Mouse (Mus musculus) kidney, embryonic 14.5 days (tissue): ENCODE measurements around the gene Opa3. TPM values are rescaled to one million over a fixed set of nuclear protein-coding genes. Genes with fewer than 3 reads are reported as not detected.

Source experiments
- ATAC-seq: fragments of 200-750 bp; cut with Nextera tagmentation; 2 replicates; pipeline ENCODE4 v1.8.0; 2017; ENCODE audit warnings: moderate number of reproducible peaks, mild to moderate bottlenecking, moderate TSS enrichment, moderate library complexity; ENCODE audit not compliant: low FRiP score, low TSS enrichment
- H3K27ac ChIP-seq: fragments of 300-500 bp; sonication (generic); 2 replicates; pipeline ENCODE4 v1.5.1; 2014; ENCODE audit warnings: low read depth, mild to moderate bottlenecking, low read length, moderate library complexity, mixed read lengths
- H3K27me3 ChIP-seq: fragments of 300-500 bp; sonication (generic); 2 replicates; pipeline ENCODE4 v1.6.1; 2014; ENCODE audit warnings: mild to moderate bottlenecking, low read length; ENCODE audit not compliant: control insufficient read depth, insufficient read depth
- H3K36me3 ChIP-seq: fragments of 300-500 bp; sonication (generic); 2 replicates; pipeline ENCODE4 v1.6.1; 2014; ENCODE audit warnings: low read length, mixed read lengths; ENCODE audit not compliant: control insufficient read depth, insufficient read depth
- H3K4me1 ChIP-seq: fragments of 300-500 bp; sonication (generic); 2 replicates; pipeline ENCODE4 v1.6.1; 2014; ENCODE audit warnings: low read length, mixed read lengths; ENCODE audit not compliant: control insufficient read depth, insufficient read depth
- H3K4me2 ChIP-seq: fragments of 300-500 bp; sonication (generic); replicated peaks from 2 replicates; pipeline ENCODE4 v1.6.1; 2014; ENCODE audit warnings: low read depth, mild to moderate bottlenecking, low read length
- H3K4me3 ChIP-seq: fragments of 300-500 bp; sonication (generic); 2 replicates; pipeline ENCODE4 v1.5.1; 2014; ENCODE audit warnings: mild to moderate bottlenecking, low read length
- H3K9ac ChIP-seq: fragments of 300-500 bp; sonication (generic); 2 replicates; pipeline ENCODE4 v1.6.1; 2014; ENCODE audit warnings: low read depth, mild to moderate bottlenecking, low read length, moderate library complexity
- H3K9me3 ChIP-seq: fragments of 300-500 bp; sonication (generic); 2 replicates; pipeline ENCODE4 v1.6.1; 2016; ENCODE audit warnings: low read length; ENCODE audit not compliant: control insufficient read depth
- WGBS: fragments of 180-500 bp; shearing (Covaris S2); extraction: QIAGEN DNeasy Blood & Tissue Kit; methylation state at CpG from one replicate; pipeline ENCODE4 v1.1.7; 2014; 5-methylcytosine and 5-hydroxymethylcytosine counted together
- polyA plus RNA-seq: library from polyadenylated mRNA; unstranded; fragments of >200 nt; fragmentation: Nextera tagmentation; extraction: Ambion mirVana; gene quantifications from 2 replicates; pipeline ENCODE4 v1.2.1, GENCODE M21; 2014

Opa3 gene
- polyA plus RNA-seq, 1 experiment from 2014 or later, result 44.6 TPM

DNA sequence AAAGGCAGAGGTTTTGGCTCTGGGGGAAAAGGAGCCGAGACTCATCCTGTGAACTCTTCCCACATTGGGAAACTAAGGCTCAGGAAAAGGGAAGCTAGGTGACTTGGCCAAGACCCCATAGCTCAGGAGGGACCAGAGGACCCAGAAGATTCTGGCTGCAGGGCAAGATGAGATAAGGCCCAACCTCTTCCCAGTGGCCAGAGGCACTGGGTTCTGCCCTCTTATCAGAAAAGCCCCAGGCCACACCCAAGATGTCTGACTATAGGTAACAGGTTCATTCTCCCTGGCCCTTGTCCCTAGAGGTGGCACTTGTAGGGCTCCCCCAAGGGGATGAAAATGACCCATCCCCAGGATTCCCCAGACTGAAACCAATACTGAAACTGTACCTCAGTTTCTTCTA lies 18.7 kb downstream of the Opa3 start:
- Histone ChIP-seq H3K36me3 (peaks cover 25% of the 10 kb centered on the region), H3K9me3 (no peaks in the 10 kb centered on the region), H3K27me3 (no peaks in the 10 kb centered on the region), H3K4me1 (no peaks in the 10 kb centered on the region), H3K27ac (no peak overlapping the region), H3K9ac (no peak overlapping the region), H3K4me3 (no peak overlapping the region), H3K4me2 (no peak overlapping the region)
- no peak for ATAC-seq
- 100% methylated on average over 1 of the region's 1 CpGs for WGBS

GRCm38 (mm10) chr7:19247511-19247910 lies 19.4 kb downstream of the Opa3 start:
- H3K9me3 ChIP-seq, result no peaks in the 10 kb centered on the region
- H3K9ac ChIP-seq, result no peak overlapping the region
- no peaks in the 10 kb centered on the region for H3K27me3 ChIP-seq
- no peak overlapping the region for H3K4me3 ChIP-seq
- H3K4me2 ChIP-seq, result no peak overlapping the region
- H3K27ac ChIP-seq, result no peak overlapping the region
- 79% methylated on average over 2 of the region's 2 CpGs for WGBS
- no peak for ATAC-seq
- peaks cover 25% of the 10 kb centered on the region for H3K36me3 ChIP-seq
- H3K4me1 ChIP-seq, result no peaks in the 10 kb centered on the region

DNA sequence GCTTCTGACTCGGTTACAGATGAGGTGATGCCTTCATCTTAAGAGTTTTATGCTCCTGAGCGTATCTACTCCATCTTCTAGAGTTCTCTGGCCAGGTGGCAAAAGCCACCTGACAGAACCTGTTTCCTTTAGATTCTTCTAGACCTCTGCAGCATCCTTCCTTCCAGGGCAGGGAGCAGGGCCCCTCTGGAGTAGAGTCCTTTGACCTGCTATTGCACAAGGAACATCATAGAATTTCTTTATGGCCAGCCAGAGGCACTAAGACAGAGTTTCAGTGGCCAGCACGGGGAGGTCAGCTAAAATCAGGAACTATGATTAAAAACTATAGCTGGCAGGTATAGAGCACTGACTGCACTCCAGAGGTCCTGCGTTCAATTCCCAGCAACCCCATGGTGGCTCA lies 23.9 kb downstream of the Opa3 start:
- Histone ChIP-seq H3K27ac (no peak overlapping the region), H3K36me3 (peaks cover 25% of the 10 kb centered on the region), H3K9ac (no peak overlapping the region), H3K9me3 (no peaks in the 10 kb centered on the region), H3K4me1 (no peaks in the 10 kb centered on the region), H3K4me3 (no peak overlapping the region), H3K4me2 (no peak overlapping the region), H3K27me3 (no peaks in the 10 kb centered on the region)
- ATAC-seq, result no peak
- 85% methylated on average over 4 of the region's 4 CpGs for WGBS

DNA sequence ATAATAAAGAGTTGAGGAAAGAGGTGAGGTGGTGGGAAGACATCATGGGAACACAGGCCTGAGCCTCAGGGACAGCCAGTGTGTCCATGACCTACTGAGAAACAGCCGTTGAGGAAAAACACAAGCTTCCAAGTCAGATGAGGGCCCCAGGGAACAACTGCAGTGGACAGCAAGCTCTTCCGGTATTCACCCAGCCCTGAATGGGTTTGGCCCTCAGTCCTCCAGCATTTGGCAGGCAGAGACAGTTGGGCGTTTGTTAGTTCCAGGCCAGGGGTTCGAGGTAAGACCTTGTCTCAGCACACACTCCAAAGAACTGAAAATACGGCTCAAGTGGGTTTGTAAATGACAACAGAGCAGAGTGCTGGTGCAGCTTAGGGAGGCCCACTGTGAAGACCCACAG lies 25.3 kb downstream of the Opa3 start:
- no peak overlapping the region for H3K9ac ChIP-seq
- H3K4me3 ChIP-seq, result no peak overlapping the region
- no peaks in the 10 kb centered on the region for H3K4me1 ChIP-seq
- no peaks in the 10 kb centered on the region for H3K9me3 ChIP-seq
- H3K4me2 ChIP-seq, result no peak overlapping the region
- no peaks in the 10 kb centered on the region for H3K27me3 ChIP-seq
- 70% methylated on average over 5 of the region's 5 CpGs for WGBS
- H3K27ac ChIP-seq, result no peak overlapping the region
- H3K36me3 ChIP-seq, result peaks cover 33% of the 10 kb centered on the region
- no peak for ATAC-seq

- H3K36me3 ChIP-seq, result peaks cover 53% of the 10 kb centered on the region
- H3K27me3 ChIP-seq, result no peaks in the 10 kb centered on the region
- no peak overlapping the region for H3K4me2 ChIP-seq
- H3K9me3 ChIP-seq, result no peaks in the 10 kb centered on the region
- no peak overlapping the region for H3K9ac ChIP-seq
- no peak overlapping the region for H3K4me3 ChIP-seq
- WGBS, result 86% methylated on average over 17 of the region's 17 CpGs
- H3K27ac ChIP-seq, result no peak overlapping the region
- ATAC-seq, result no peak
- no peaks in the 10 kb centered on the region for H3K4me1 ChIP-seq
Measured at GRCm38 (mm10) chr7:19255395-19255794, 27.3 kb downstream of the Opa3 start.

- no peak overlapping the region for H3K4me2 ChIP-seq
- WGBS, result 82% methylated on average over 7 of the region's 7 CpGs
- H3K27ac ChIP-seq, result no peak overlapping the region
- no peaks in the 10 kb centered on the region for H3K9me3 ChIP-seq
- peaks cover 64% of the 10 kb centered on the region for H3K36me3 ChIP-seq
- no peaks in the 10 kb centered on the region for H3K4me1 ChIP-seq
- no peak overlapping the region for H3K9ac ChIP-seq
- ATAC-seq, result no peak
- no peak overlapping the region for H3K4me3 ChIP-seq
- no peaks in the 10 kb centered on the region for H3K27me3 ChIP-seq
Measured at GRCm38 (mm10) chr7:19256567-19256966, 28.4 kb downstream of the Opa3 start.

DNA sequence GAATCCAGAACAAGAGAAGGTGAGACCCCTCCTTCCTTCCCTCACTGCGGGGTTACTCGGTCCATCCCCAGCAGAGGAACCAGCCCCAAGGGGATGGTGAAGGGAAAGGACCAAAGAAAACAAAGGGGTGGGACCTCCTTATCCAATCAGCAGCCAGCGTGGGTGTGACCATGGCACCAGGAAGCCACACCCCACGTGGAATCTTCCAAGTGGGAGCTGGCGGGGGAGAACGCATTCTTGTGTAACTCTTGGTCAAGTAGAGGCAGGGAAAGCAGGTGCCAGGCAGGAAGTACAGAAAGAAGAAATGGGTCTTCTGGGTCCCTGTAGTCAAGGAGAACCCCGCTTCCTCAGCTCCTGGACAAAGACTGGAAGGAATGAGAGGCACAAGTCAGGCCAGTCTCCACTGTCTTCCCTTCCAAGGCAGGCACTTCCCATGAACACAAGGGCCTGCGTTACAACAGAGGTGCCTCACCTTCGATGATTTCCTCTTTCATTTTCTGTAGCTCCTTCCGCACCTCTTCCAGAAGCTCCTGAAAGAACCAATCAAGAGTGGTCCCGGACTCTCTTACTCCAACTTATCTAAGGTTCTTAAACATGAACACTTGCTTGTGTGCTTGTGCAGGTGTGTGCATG lies 29.4 kb downstream of the Opa3 start:
- WGBS, result 48% methylated on average over 11 of the region's 11 CpGs
- Histone ChIP-seq H3K9me3 (no peaks in the 10 kb centered on the region), H3K27me3 (no peaks in the 10 kb centered on the region), H3K4me1 (no peaks in the 10 kb centered on the region), H3K4me3 (no peak overlapping the region), H3K4me2 (no peak overlapping the region), H3K36me3 (peaks cover 73% of the 10 kb centered on the region), H3K27ac (no peak overlapping the region), H3K9ac (no peak overlapping the region)
- ATAC-seq, result peak; percentile 71

- no peaks in the 10 kb centered on the region for H3K4me1 ChIP-seq
- ATAC-seq, result no peak
- no peak overlapping the region for H3K4me3 ChIP-seq
- H3K36me3 ChIP-seq, result peaks cover 80% of the 10 kb centered on the region
- no peak overlapping the region for H3K27ac ChIP-seq
- no peak overlapping the region for H3K9ac ChIP-seq
- H3K4me2 ChIP-seq, result no peak overlapping the region
- 84% methylated on average over 3 of the region's 3 CpGs for WGBS
- H3K27me3 ChIP-seq, result no peaks in the 10 kb centered on the region
- no peaks in the 10 kb centered on the region for H3K9me3 ChIP-seq
Measured at GRCm38 (mm10) chr7:19258336-19258735, 30.2 kb downstream of the Opa3 start.

DNA sequence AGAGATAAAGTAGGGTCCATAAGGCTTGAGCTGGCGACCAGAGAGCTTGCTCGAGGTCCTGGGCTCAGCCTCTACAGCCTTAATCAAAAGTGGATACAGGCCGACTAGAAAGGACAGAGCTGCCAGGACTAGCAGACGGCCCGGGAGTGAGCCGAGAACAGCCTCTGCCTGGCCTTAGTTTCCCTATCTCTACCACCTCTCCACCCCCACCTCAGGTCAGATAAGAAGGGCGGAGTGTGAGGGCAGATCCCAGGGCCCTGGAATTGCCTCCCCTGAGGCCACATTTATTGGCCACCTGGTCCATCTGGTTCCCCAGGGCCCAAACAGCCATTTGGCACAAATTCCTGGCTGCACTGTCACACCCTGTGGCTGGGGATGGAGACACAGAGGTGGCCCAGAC lies 37.0 kb downstream of the Opa3 start:
- H3K36me3 ChIP-seq, result peaks cover 54% of the 10 kb centered on the region
- no peaks in the 10 kb centered on the region for H3K9me3 ChIP-seq
- ATAC-seq, result no peak
- H3K4me2 ChIP-seq, result no peak overlapping the region
- H3K4me3 ChIP-seq, result no peak overlapping the region
- no peak overlapping the region for H3K27ac ChIP-seq
- no peaks in the 10 kb centered on the region for H3K27me3 ChIP-seq
- peaks cover 19% of the 10 kb centered on the region for H3K4me1 ChIP-seq
- WGBS, result 58% methylated on average over 7 of the region's 7 CpGs
- no peak overlapping the region for H3K9ac ChIP-seq
